ENCODE assay signal across 28 mouse cellular contexts in genomic region chr3:25757813-25758212, GRCm38 (mm10).
"Had no signal": no experiment of that assay in that cellular context is flagged by ENCODE, and none has a peak within 500 bp of the region (broad histone marks: within the 10 kb centered on the region; RNA-seq: fewer than 3 reads in every experiment).

No protein-coding gene starts in this region.

- H3K27me3 ChIP-seq: limb, embryonic 12.5 days; limb, embryonic 13.5 days; limb, embryonic 15.5 days; liver, embryonic 12.5 days; liver, embryonic 13.5 days; liver, embryonic 15.5 days; lung, embryonic 15.5 days; megakaryocyte, embryonic 14.5 days; midbrain, embryonic 12.5 days; midbrain, embryonic 13.5 days; midbrain, embryonic 15.5 days; neural tube, embryonic 12.5 days had no signal

- H3K27ac ChIP-seq: limb, embryonic 10.5 days; limb, embryonic 12.5 days; limb, embryonic 13.5 days; limb, embryonic 15.5 days; liver, embryonic 12.5 days; liver, embryonic 13.5 days; liver, embryonic 14.5 days; liver, embryonic 15.5 days; lung, embryonic 15.5 days; macrophage; midbrain, embryonic 10.5 days; midbrain, embryonic 12.5 days; midbrain, embryonic 13.5 days; midbrain, embryonic 15.5 days; neural tube, embryonic 12.5 days had no signal

- H3K36me3 ChIP-seq: limb, embryonic 10.5 days; limb, embryonic 12.5 days; limb, embryonic 13.5 days; limb, embryonic 15.5 days; liver, embryonic 12.5 days; liver, embryonic 13.5 days; liver, embryonic 15.5 days; lung, embryonic 15.5 days; midbrain, embryonic 10.5 days; midbrain, embryonic 12.5 days; midbrain, embryonic 13.5 days; midbrain, embryonic 15.5 days; neural tube, embryonic 12.5 days had no signal

- H3K4me3 ChIP-seq: limb, embryonic 10.5 days; limb, embryonic 12.5 days; limb, embryonic 13.5 days; limb, embryonic 15.5 days; liver, embryonic 12.5 days; liver, embryonic 13.5 days; liver, embryonic 15.5 days; lung, embryonic 15.5 days; megakaryocyte, embryonic 14.5 days; midbrain, embryonic 10.5 days; midbrain, embryonic 12.5 days; midbrain, embryonic 13.5 days; midbrain, embryonic 15.5 days; myocyte; neural tube, embryonic 12.5 days had no signal

- H3K9ac ChIP-seq: limb, embryonic 12.5 days; limb, embryonic 13.5 days; limb, embryonic 15.5 days; liver, embryonic 12.5 days; liver, embryonic 13.5 days; liver, embryonic 14.5 days; liver, embryonic 15.5 days; liver, postnatal 0 days; lung, embryonic 14.5 days; lung, embryonic 15.5 days; midbrain, embryonic 12.5 days; midbrain, embryonic 13.5 days; midbrain, embryonic 15.5 days; neural tube, embryonic 12.5 days had no signal

- H3K9me3 ChIP-seq: limb, embryonic 10.5 days; limb, embryonic 12.5 days; limb, embryonic 13.5 days; limb, embryonic 15.5 days; liver, embryonic 12.5 days; liver, embryonic 13.5 days; liver, embryonic 15.5 days; lung, embryonic 15.5 days; megakaryocyte, embryonic 14.5 days; midbrain, embryonic 10.5 days; midbrain, embryonic 12.5 days; midbrain, embryonic 13.5 days; midbrain, embryonic 15.5 days; neural tube, embryonic 12.5 days had no signal

- H3K4me1 ChIP-seq: limb, embryonic 10.5 days; limb, embryonic 12.5 days; limb, embryonic 13.5 days; limb, embryonic 15.5 days; liver, embryonic 12.5 days; liver, embryonic 13.5 days; liver, embryonic 15.5 days; lung, embryonic 15.5 days; megakaryocyte, embryonic 14.5 days; midbrain, embryonic 10.5 days; midbrain, embryonic 12.5 days; midbrain, embryonic 13.5 days; midbrain, embryonic 15.5 days; neural tube, embryonic 12.5 days had no signal

- DNase-seq: left cerebral cortex, postnatal 4 days; liver; liver, embryonic 13.5 days; liver, postnatal 0 days; lung, adult 18-20 months; lung, adult 2 months; lung, embryonic 14.5 days; lung, postnatal 10 days; lung, postnatal 14 days; lung, postnatal 36 days; lung, postnatal 4 days; midbrain, embryonic 14.5 days had no signal
